Mouse (Mus musculus) hindbrain, postnatal 0 days (tissue): ENCODE measurements at regions not wholly inside any gene's neighbourhood (a gene's known extent, or its start where the extent isn't known, plus 50 kb on each side); places are given as distances from the start of the nearest gene placed in this dataset.

ENCODE experiments used
- ATAC-seq: fragments of 200-750 bp; cut with Nextera tagmentation; 2 replicates; pipeline ENCODE4 v1.8.0; 2017; ENCODE audit warnings: mild to moderate bottlenecking, moderate TSS enrichment, moderate library complexity
- DNase-seq: peaks from one replicate; pipeline ENCODE4 v3.0.0-alpha.2; 2015; ENCODE audit warnings: low spot score
- H3K27ac ChIP-seq: fragments of 300-500 bp; sonication (generic); 2 replicates; pipeline ENCODE4 v1.5.1; 2014; ENCODE audit warnings: mild to moderate bottlenecking
- H3K27me3 ChIP-seq: fragments of 300-500 bp; sonication (generic); 2 replicates; pipeline ENCODE4 v1.6.1; 2014; ENCODE audit warnings: low read length, mixed read lengths; ENCODE audit not compliant: insufficient read depth
- H3K36me3 ChIP-seq: fragments of 300-500 bp; sonication (generic); 2 replicates; pipeline ENCODE4 v1.6.1; 2014; ENCODE audit warnings: low read length, mixed read lengths; ENCODE audit not compliant: insufficient read depth
- H3K4me1 ChIP-seq: fragments of 300-500 bp; sonication (generic); 2 replicates; pipeline ENCODE4 v1.6.1; 2014; ENCODE audit warnings: antibody characterized with exemption, low read length, mixed read lengths; ENCODE audit not compliant: insufficient read depth
- H3K4me2 ChIP-seq: fragments of 300-500 bp; sonication (generic); 2 replicates; pipeline ENCODE4 v1.6.1; 2014; ENCODE audit warnings: low read depth, mild to moderate bottlenecking, low read length, moderate library complexity, mixed read lengths
- H3K4me3 ChIP-seq: fragments of 300-500 bp; sonication (generic); 2 replicates; pipeline ENCODE4 v1.5.1; 2014; ENCODE audit warnings: low read length
- H3K9ac ChIP-seq: fragments of 300-500 bp; sonication (generic); replicated peaks from 2 replicates; pipeline ENCODE4 v1.6.1; 2014; ENCODE audit warnings: mild to moderate bottlenecking, low read length, moderate library complexity, mixed read lengths
- H3K9me3 ChIP-seq: fragments of 300-500 bp; sonication (generic); 2 replicates; pipeline ENCODE4 v1.6.1; 2016; ENCODE audit warnings: low read length, mixed read lengths
- CTCF ChIP-seq: IDR thresholded peaks from 2 replicates; pipeline ENCODE4 v1.5.1; 2016; ENCODE audit warnings: antibody characterized with exemption, control low read depth, low read depth
- WGBS: fragments of 180-500 bp; shearing (Covaris S2); extraction: QIAGEN DNeasy Blood & Tissue Kit; methylation state at CpG from one replicate; pipeline ENCODE4 v1.1.7; 2014; 5-methylcytosine and 5-hydroxymethylcytosine counted together

- no peaks in the 10 kb centered on the region for H3K9me3 ChIP-seq
- H3K27me3 ChIP-seq: no peaks in the 10 kb centered on the region
- WGBS: 66% methylated on average over 1 of the region's 1 CpGs
- no peak for TF ChIP-seq CTCF
- no peak overlapping the region for H3K27ac ChIP-seq
- no peak overlapping the region for H3K4me2 ChIP-seq
- no peak overlapping the region for H3K4me3 ChIP-seq
- H3K9ac ChIP-seq: no peak overlapping the region
- DNase-seq (no peak), ATAC-seq (no peak)
- no peaks in the 10 kb centered on the region for H3K4me1 ChIP-seq
- no peaks in the 10 kb centered on the region for H3K36me3 ChIP-seq
Observed at GRCm38 (mm10) chr9:84837498-84837897, 475.1 kb upstream of the Gm11114 start.

- no peak for TF ChIP-seq CTCF
- DNase-seq: no peak
- no peak overlapping the region for H3K9ac ChIP-seq
- ATAC-seq: no peak
- H3K4me1 ChIP-seq: no peaks in the 10 kb centered on the region
- H3K9me3 ChIP-seq: no peaks in the 10 kb centered on the region
- no peak overlapping the region for H3K27ac ChIP-seq
- no peaks in the 10 kb centered on the region for H3K36me3 ChIP-seq
- no peak overlapping the region for H3K4me2 ChIP-seq
- H3K27me3 ChIP-seq: no peaks in the 10 kb centered on the region
- H3K4me3 ChIP-seq: no peak overlapping the region
Observed at GRCm38 (mm10) chr9:84844021-84844420, 468.6 kb upstream of the Gm11114 start.

- TF ChIP-seq CTCF: no peak
- H3K4me1 ChIP-seq: no peaks in the 10 kb centered on the region
- 80% methylated on average over 6 of the region's 6 CpGs for WGBS
- H3K27ac ChIP-seq: no peak overlapping the region
- H3K4me3 ChIP-seq: no peak overlapping the region
- DNase-seq (no peak), ATAC-seq (no peak)
- H3K27me3 ChIP-seq: no peaks in the 10 kb centered on the region
- no peaks in the 10 kb centered on the region for H3K36me3 ChIP-seq
- 0 out of 2 replicates have a peak overlapping the region, but pooled peaks have one; percentile 5 for H3K4me2 ChIP-seq
- no peak overlapping the region for H3K9ac ChIP-seq
- no peaks in the 10 kb centered on the region for H3K9me3 ChIP-seq
Observed at GRCm38 (mm10) chr9:84861600-84861999, 451.0 kb upstream of the Gm11114 start.

- no peak overlapping the region for H3K27ac ChIP-seq
- 88% methylated on average over 5 of the region's 5 CpGs for WGBS
Observed at GRCm38 (mm10) chr9:84863431-84863830, 449.1 kb upstream of the Gm11114 start.

GRCm38 (mm10) chr9:84894148-84894547 lies 418.4 kb upstream of the Gm11114 start:
- Histone ChIP-seq H3K27me3 (no peaks in the 10 kb centered on the region), H3K9ac (no peak overlapping the region), H3K9me3 (no peaks in the 10 kb centered on the region), H3K4me1 (no peaks in the 10 kb centered on the region), H3K4me3 (no peak overlapping the region), H3K4me2 (no peak overlapping the region), H3K27ac (no peak overlapping the region), H3K36me3 (no peaks in the 10 kb centered on the region)
- no peak for DNase-seq
- WGBS: 54% methylated on average over 2 of the region's 2 CpGs
- ATAC-seq: no peak
- TF ChIP-seq CTCF: no peak

More at GRCm38 (mm10) chr9:84863431-84863830, 449.1 kb upstream of the Gm11114 start:
- no peaks in the 10 kb centered on the region for H3K4me1 ChIP-seq
- no peak overlapping the region for H3K4me2 ChIP-seq
- no peak for DNase-seq
- no peak overlapping the region for H3K9ac ChIP-seq
- TF ChIP-seq CTCF: no peak
- no peak overlapping the region for H3K4me3 ChIP-seq
- no peaks in the 10 kb centered on the region for H3K36me3 ChIP-seq
- no peaks in the 10 kb centered on the region for H3K9me3 ChIP-seq
- ATAC-seq: no peak
- no peaks in the 10 kb centered on the region for H3K27me3 ChIP-seq

GRCm38 (mm10) chr9:84896073-84896472 lies 416.5 kb upstream of the Gm11114 start:
- Histone ChIP-seq H3K27ac (no peak overlapping the region), H3K27me3 (no peaks in the 10 kb centered on the region), H3K9me3 (no peaks in the 10 kb centered on the region), H3K4me2 (no peak overlapping the region), H3K4me3 (no peak overlapping the region), H3K9ac (no peak overlapping the region), H3K4me1 (no peaks in the 10 kb centered on the region), H3K36me3 (no peaks in the 10 kb centered on the region)
- TF ChIP-seq CTCF: no peak
- ATAC-seq (no peak), DNase-seq (no peak)
- WGBS: 43% methylated on average over 2 of the region's 2 CpGs

- H3K4me3 ChIP-seq: no peak overlapping the region
- H3K27me3 ChIP-seq: no peaks in the 10 kb centered on the region
- 15% methylated on average over 2 of the region's 2 CpGs for WGBS
- no peaks in the 10 kb centered on the region for H3K4me1 ChIP-seq
- no peak for ATAC-seq
- peak; percentile 54 for DNase-seq
- no peak for TF ChIP-seq CTCF
- no peak overlapping the region for H3K4me2 ChIP-seq
- no peaks in the 10 kb centered on the region for H3K36me3 ChIP-seq
- H3K27ac ChIP-seq: no peak overlapping the region
- H3K9me3 ChIP-seq: no peaks in the 10 kb centered on the region
- no peak overlapping the region for H3K9ac ChIP-seq
Observed at GRCm38 (mm10) chr9:84900643-84901042, 411.9 kb upstream of the Gm11114 start.

GRCm38 (mm10) chr9:84906244-84906643 lies 406.3 kb upstream of the Gm11114 start:
- no peaks in the 10 kb centered on the region for H3K9me3 ChIP-seq
- H3K27ac ChIP-seq: no peak overlapping the region
- no peaks in the 10 kb centered on the region for H3K36me3 ChIP-seq
- DNase-seq (no peak), ATAC-seq (no peak)
- 83% methylated on average over 3 of the region's 3 CpGs for WGBS
- TF ChIP-seq CTCF: no peak
- H3K4me1 ChIP-seq: no peaks in the 10 kb centered on the region
- H3K4me3 ChIP-seq: no peak overlapping the region
- no peak overlapping the region for H3K4me2 ChIP-seq
- H3K9ac ChIP-seq: no peak overlapping the region
- no peaks in the 10 kb centered on the region for H3K27me3 ChIP-seq
